Mouse (Mus musculus): ENCODE measurements around the gene Olfr924. TPM values are rescaled to one million over a fixed set of nuclear protein-coding genes. Genes with fewer than 3 reads are reported as not detected.

Gene Olfr924
- polyA plus RNA-seq, 1 experiment from 2014 or later, result not detected

Other genes starting within 250 kb of the Olfr924 start
- gene Olfr914, start 239.3 kb upstream of the Olfr924 start, polyA plus RNA-seq (2014; fragmentation: Nextera tagmentation; extraction: Ambion mirVana), result not detected in 2 replicates
- gene Olfr916, start 184.6 kb upstream of the Olfr924 start, polyA plus RNA-seq (2014; fragmentation: Nextera tagmentation; extraction: Ambion mirVana), result not detected in 2 replicates
- not detected in 2 replicates for gene Olfr917, start 178.6 kb upstream of the Olfr924 start, polyA plus RNA-seq (2014; fragmentation: Nextera tagmentation; extraction: Ambion mirVana)
- not detected in 2 replicates for gene Olfr918, start 169.8 kb upstream of the Olfr924 start, polyA plus RNA-seq (2014; fragmentation: Nextera tagmentation; extraction: Ambion mirVana)
- not detected in 2 replicates for gene Olfr919, start 140.8 kb upstream of the Olfr924 start, polyA plus RNA-seq (2014; fragmentation: Nextera tagmentation; extraction: Ambion mirVana)
- 11.1 and 11.4 TPM in 2 replicates for gene Vwa5a, start 126.2 kb upstream of the Olfr924 start, polyA plus RNA-seq (2014; fragmentation: Nextera tagmentation; extraction: Ambion mirVana)
- not detected in 2 replicates for gene Olfr920, start 92.2 kb upstream of the Olfr924 start, polyA plus RNA-seq (2014; fragmentation: Nextera tagmentation; extraction: Ambion mirVana)
- not detected in 2 replicates for gene Olfr921, start 71.4 kb upstream of the Olfr924 start, polyA plus RNA-seq (2014; fragmentation: Nextera tagmentation; extraction: Ambion mirVana)
- gene Olfr922, start 29.8 kb upstream of the Olfr924 start, polyA plus RNA-seq (2014; fragmentation: Nextera tagmentation; extraction: Ambion mirVana), result not detected in 2 replicates
- gene Olfr923, start 17.9 kb upstream of the Olfr924 start, polyA plus RNA-seq (2014; fragmentation: Nextera tagmentation; extraction: Ambion mirVana), result not detected in 2 replicates
- not detected in 2 replicates for gene Olfr26, start 10.6 kb downstream of the Olfr924 start, polyA plus RNA-seq (2014; fragmentation: Nextera tagmentation; extraction: Ambion mirVana)
- not detected in 2 replicates for gene Olfr926, start 32.7 kb downstream of the Olfr924 start, polyA plus RNA-seq (2014; fragmentation: Nextera tagmentation; extraction: Ambion mirVana)
- gene Olfr930, start 85.4 kb downstream of the Olfr924 start, polyA plus RNA-seq (2014; fragmentation: Nextera tagmentation; extraction: Ambion mirVana), result not detected in 2 replicates
- gene Olfr933, start 127.9 kb downstream of the Olfr924 start, polyA plus RNA-seq (2014; fragmentation: Nextera tagmentation; extraction: Ambion mirVana), result not detected in 2 replicates
- not detected in 2 replicates for gene Olfr934, start 143.9 kb downstream of the Olfr924 start, polyA plus RNA-seq (2014; fragmentation: Nextera tagmentation; extraction: Ambion mirVana)
- not detected in 2 replicates for gene Olfr935, start 155.2 kb downstream of the Olfr924 start, polyA plus RNA-seq (2014; fragmentation: Nextera tagmentation; extraction: Ambion mirVana)
- gene Olfr146, start 178.9 kb downstream of the Olfr924 start, polyA plus RNA-seq (2014; fragmentation: Nextera tagmentation; extraction: Ambion mirVana), result not detected in 2 replicates
- not detected in 2 replicates for gene Olfr937, start 220.5 kb downstream of the Olfr924 start, polyA plus RNA-seq (2014; fragmentation: Nextera tagmentation; extraction: Ambion mirVana)
- gene Olfr938, start 234.4 kb downstream of the Olfr924 start, polyA plus RNA-seq (2014; fragmentation: Nextera tagmentation; extraction: Ambion mirVana), result not detected in 2 replicates

All from liver, embryonic 11.5 days (tissue).